Mouse (Mus musculus): ENCODE data around the gene Cbs.

DNA sequence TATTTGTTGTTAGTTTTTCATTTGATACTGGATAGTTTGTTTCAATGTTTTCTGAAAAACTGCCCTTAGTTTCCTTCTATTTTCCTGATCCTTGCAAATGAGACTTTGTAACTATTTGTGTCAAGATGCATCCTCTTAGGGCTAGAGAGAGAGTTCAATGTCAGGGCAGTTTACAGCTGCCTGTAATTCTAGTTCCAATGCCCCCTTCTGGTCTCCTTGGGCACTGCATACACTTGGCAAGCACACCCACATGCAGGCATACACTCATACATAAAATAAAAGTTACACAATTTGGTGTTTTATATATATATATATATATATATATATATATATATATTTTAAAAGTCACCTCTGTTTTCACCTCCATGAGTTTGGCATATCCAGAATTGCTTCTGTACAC is 25.8 kb upstream of the Cbs start:
- TF ChIP-seq GATA1 (IDR thresholded peaks at IDR 0.05; ENCODE audit: borderline replicate concordance, low read length) = no peak
- TF ChIP-seq FLI1 (IDR thresholded peaks at IDR 0.05; ENCODE audit: low read length) = no peak
